ENCODE assay signal across 8 mouse cellular contexts in the genomic region with DNA sequence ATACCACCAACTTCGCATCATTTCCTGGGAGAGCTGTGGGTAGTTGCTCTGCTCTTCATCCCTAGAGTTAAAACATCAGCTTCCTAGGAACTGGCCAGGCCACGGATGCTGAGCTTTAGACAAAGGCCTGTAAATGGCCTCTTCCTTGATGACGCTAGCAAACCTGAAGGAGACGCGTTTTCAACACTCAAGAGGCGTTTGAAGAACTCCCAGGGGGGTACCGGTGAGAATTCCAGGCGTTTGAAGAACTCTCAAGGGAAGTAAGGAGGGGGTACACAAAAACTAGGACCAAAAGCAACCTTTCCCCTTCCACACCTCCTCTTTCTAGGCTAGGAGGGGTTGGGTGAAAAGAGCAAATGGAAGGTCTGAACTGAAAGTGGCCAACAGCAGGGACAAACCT. TPM values are rescaled to one million over a fixed set of nuclear protein-coding genes. Genes with fewer than 3 reads are reported as not detected.
DNase-seq lines count a peak whose midpoint lies in the region; ATAC-seq and TF ChIP-seq lines count a peak whose summit lies in the region.

No protein-coding gene starts in this region.

- no peaks in the 10 kb centered on the region for H3K9me3 ChIP-seq in heart, embryonic 12.5 days (replicated peaks)
- peaks cover under 1% of the 10 kb centered on the region; the same call in 1 of the 2 replicates for H3K9me3 ChIP-seq in E14TG2a.4 (ENCODE audit: low read length)
- no peaks in the 10 kb centered on the region for H3K9me3 ChIP-seq in forebrain, embryonic 15.5 days
- no peaks in the 10 kb centered on the region for H3K9me3 ChIP-seq in liver, embryonic 15.5 days (replicated peaks)

- peaks cover 43% of the 10 kb centered on the region for H3K4me1 ChIP-seq in heart, embryonic 12.5 days (replicated peaks)
- H3K4me1 ChIP-seq in E14TG2a.4 (replicated peaks; ENCODE audit: low read depth, low read length): peaks cover 71% of the 10 kb centered on the region
- peaks cover 23% of the 10 kb centered on the region for H3K4me1 ChIP-seq in forebrain, embryonic 15.5 days
- H3K4me1 ChIP-seq in liver, embryonic 15.5 days (replicated peaks): peaks cover 34% of the 10 kb centered on the region

- no peaks in the 10 kb centered on the region for H3K36me3 ChIP-seq in heart, embryonic 12.5 days
- H3K36me3 ChIP-seq in E14TG2a.4 (ENCODE audit: insufficient read depth, low read length): no peaks in the 10 kb centered on the region
- H3K36me3 ChIP-seq in forebrain, embryonic 15.5 days: no peaks in the 10 kb centered on the region
- no peaks in the 10 kb centered on the region for H3K36me3 ChIP-seq in liver, embryonic 15.5 days (replicated peaks)

- 3% methylated on average over 8 of the region's 8 CpGs for WGBS in heart, embryonic 12.5 days
- WGBS in forebrain, embryonic 15.5 days: 3% methylated on average over 8 of the region's 8 CpGs
- 7% methylated on average over 8 of the region's 8 CpGs for WGBS in liver, embryonic 15.5 days (ENCODE audit: insufficient replicate concordance)

- intact Hi-C loops in heart, postnatal 14 days (cut with DNase I): no loop called here

- peaks cover 15% of the 10 kb centered on the region for H3K27me3 ChIP-seq in heart, embryonic 12.5 days (replicated peaks)
- H3K27me3 ChIP-seq in E14TG2a.4 (ENCODE audit: insufficient read depth, low read length): peaks cover 58% of the 10 kb centered on the region
- 0 out of 2 replicates have a peak, but pooled peaks cover 4% of the 10 kb centered on the region for H3K27me3 ChIP-seq in forebrain, embryonic 15.5 days
- H3K27me3 ChIP-seq in liver, embryonic 15.5 days: peaks cover 41% of the 10 kb centered on the region

- H3K9ac ChIP-seq in heart, embryonic 12.5 days: peak overlapping the region; percentile 76
- peak overlapping the region; percentile 70; the same call in 1 of the 2 replicates for H3K9ac ChIP-seq in forebrain, embryonic 15.5 days (replicated peaks)
- no peak overlapping the region for H3K9ac ChIP-seq in liver, embryonic 15.5 days

- no peak for TF ChIP-seq CTCF in E14TG2a.4 (conservative IDR thresholded peaks at IDR 0.05; ENCODE audit: low read length)

- no peak for DNase-seq in heart, postnatal 14 days
- no peak for DNase-seq in right cerebral cortex, adult 2 months (ENCODE audit: low spot score in 2 of 2)
- DNase-seq in thymus, postnatal 0 days (ENCODE audit: low spot score): no peak
- DNase-seq in frontal cortex, postnatal 10 days (ENCODE audit: low spot score in 2 of 2): no peak

- ATAC-seq in heart, embryonic 12.5 days (ENCODE audit: insufficient number of reproducible peaks, low FRiP score): no peak
- ATAC-seq in forebrain, embryonic 15.5 days (replicated peaks): 0 out of 2 replicates have a peak, but pooled peaks have one; percentile 3
- ATAC-seq in liver, embryonic 15.5 days (ENCODE audit: insufficient read depth): no peak

- peak overlapping the region; percentile 77 for H3K4me2 ChIP-seq in heart, embryonic 12.5 days
- peak overlapping the region; percentile 86 for H3K4me2 ChIP-seq in forebrain, embryonic 15.5 days (replicated peaks)
- peak overlapping the region; percentile 59 for H3K4me2 ChIP-seq in liver, embryonic 15.5 days

- H3K27ac ChIP-seq in heart, embryonic 12.5 days (ENCODE audit: poor library complexity, severe bottlenecking): no peak overlapping the region
- no peak overlapping the region for H3K27ac ChIP-seq in forebrain, embryonic 15.5 days (replicated peaks)
- peak overlapping the region; percentile 76 for H3K27ac ChIP-seq in liver, embryonic 15.5 days (replicated peaks)

- H3K4me3 ChIP-seq in heart, embryonic 12.5 days: peak overlapping the region; percentile 57
- peak overlapping the region; percentile 74 for H3K4me3 ChIP-seq in E14TG2a.4 (replicated peaks; ENCODE audit: low read length)
- H3K4me3 ChIP-seq in forebrain, embryonic 15.5 days: peak overlapping the region; percentile 59
- peak overlapping the region; percentile 54 for H3K4me3 ChIP-seq in liver, embryonic 15.5 days (replicated peaks)

RNA-seq across cellular contexts. Expression of a gene that starts 1.5 kb away (rescaled TPM):
- polyA plus RNA-seq in heart, embryonic 12.5 days (2016; fragmentation: Nextera tagmentation; extraction: Ambion mirVana): 60.3 and 64.1 TPM in 2 replicates
- 1 to 10 TPM; 7.6 to 8.2 TPM for total RNA-seq in heart, postnatal 14 days (2021)
- 42.7 and 49.4 TPM in 2 replicates for polyA plus RNA-seq in forebrain, embryonic 15.5 days (2015; fragmentation: Nextera tagmentation; extraction: Ambion mirVana)
- 38.6 and 39.9 TPM in 2 replicates for polyA plus RNA-seq in liver, embryonic 15.5 days (2015; fragmentation: Nextera tagmentation; extraction: Ambion mirVana)
- 11.0 and 11.3 TPM in 2 replicates for polyA plus RNA-seq in thymus, postnatal 0 days (2015; fragmentation: Nextera tagmentation; extraction: Ambion mirVana)
